Mouse (Mus musculus) yolk sac, embryonic 10.5 days (tissue): Measurements from ENCODE around the gene Tgif1.
A peak's percentile ranks its signal among the peaks of the same experiment; 100 is the strongest.
"Not testable (repeated sequence)": the region's sequence is repeated elsewhere in the genome, so short reads cannot be mapped to it uniquely, and the experiment has no call there.

Source experiments
- DNase-seq: peaks from one replicate; pipeline ENCODE4 v3.0.0-alpha.2; 2017; ENCODE audit warnings: low spot score

The Tgif1 gene

DNA sequence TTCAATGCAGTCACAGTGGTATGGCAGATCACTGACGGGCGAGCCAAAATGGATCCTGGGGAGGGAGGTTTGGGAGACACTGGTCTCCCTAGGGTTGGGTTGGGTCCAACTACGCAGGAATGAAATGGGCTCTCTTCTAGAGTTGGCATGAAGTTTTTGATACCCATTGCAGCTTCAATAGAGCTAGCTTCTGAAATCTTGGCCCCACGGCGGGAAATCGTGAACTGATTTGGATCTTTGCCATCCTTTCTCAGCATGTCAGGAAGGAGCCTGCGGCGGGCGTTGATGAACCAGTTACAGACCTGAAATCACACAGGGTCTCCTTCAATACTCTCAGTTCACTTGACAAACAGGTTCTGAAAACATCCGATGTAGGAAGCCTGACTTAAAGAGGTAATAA lies 8.4 kb downstream of the Tgif1 start:
- DNase-seq: no peak

DNA sequence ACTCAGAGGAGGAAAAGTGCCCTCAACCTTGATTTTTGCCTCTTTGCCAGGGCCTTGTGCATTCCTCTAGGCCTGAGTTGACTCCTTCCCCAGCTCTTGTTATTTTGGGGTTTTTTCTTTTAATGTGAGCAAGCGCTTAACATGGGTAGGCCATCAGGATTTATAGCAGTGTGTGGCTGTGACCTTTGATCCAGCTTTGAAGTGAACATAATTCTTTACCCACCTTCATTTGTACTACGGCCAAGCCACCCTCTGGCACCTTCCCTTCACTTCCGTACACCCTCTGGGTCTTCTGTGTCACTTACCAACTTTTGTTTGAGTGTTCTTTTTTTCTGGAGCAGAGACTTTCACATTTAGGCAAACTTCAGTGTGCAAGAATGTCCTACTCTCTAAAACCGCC lies 10.1 kb downstream of the Tgif1 start:
- DNase-seq: no peak

DNA sequence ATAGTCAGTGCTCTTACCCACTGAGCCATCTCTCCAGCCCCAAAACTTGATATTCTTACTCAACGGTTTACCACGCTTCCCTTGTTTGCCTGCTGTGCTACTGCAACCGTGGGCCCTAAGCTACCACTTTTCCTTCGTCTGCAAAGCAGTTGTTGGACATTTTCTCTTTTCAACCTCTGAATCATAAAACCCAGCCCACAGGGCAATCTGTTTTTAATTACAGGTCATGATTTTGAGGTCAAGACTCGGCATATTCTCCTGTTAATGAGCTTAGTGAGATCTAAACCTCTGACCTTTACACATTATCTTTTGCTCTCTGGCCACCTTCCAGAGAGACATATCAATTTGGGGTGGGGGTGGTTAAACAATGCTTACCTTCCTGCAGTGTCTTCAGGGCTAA lies 14.8 kb downstream of the Tgif1 start:
- DNase-seq: no peak

DNA sequence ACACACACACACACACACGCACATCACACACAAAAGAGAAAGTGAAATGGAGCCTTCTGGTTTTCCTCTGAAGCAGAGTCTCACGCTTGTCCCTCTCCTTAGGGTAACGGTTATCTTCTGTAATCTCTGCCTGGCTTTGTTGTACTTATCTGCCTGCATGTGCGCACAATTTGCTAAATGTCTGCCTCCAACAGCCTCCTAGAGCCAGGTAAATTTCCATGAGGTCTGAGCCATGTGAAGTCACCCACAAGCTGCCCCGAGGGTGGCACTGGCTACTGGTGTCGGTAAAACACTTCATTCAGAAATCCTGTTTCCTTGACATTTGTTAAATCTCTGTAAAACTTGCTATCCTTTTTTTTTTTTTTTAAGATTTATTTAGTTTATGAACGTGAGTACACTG lies 15.3 kb downstream of the Tgif1 start:
- DNase-seq: no peak

DNA sequence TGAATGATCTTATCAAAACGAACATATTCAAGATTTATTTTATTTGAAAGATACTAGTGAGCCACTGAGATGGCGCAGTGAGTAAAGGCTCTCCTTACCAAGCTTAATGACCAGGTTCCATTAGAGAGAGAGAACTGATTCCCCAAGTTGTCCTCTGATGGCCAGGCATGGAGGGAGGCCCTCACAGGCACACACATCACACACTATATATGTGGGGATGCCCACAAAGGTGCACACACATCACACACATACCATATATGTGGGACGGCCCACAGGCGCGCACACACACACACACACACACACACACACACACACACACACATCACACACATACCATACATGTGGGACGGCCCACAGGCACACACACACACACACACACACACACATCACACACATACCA lies 15.9 kb downstream of the Tgif1 start:
- DNase-seq: not testable (repeated sequence)

DNA sequence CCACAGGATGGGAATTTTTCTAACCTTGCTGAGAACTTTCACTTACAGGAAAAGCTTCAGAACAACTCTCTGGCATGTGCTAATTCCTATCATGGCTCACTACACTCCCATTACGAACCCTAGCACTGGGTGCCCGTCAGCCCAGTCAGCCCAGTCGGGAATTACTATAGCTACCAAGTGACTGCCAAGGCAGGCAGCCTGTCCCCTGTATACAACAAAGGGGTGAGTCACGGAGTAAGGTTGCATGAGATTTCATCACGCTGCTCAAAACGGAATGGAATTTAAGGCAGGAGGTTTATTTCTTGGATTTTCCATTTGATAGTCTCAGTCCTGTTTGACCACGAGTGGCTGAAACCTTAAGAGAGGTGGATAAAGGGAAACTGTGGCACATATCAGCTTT lies 16.5 kb downstream of the Tgif1 start:
- no peak for DNase-seq

DNA sequence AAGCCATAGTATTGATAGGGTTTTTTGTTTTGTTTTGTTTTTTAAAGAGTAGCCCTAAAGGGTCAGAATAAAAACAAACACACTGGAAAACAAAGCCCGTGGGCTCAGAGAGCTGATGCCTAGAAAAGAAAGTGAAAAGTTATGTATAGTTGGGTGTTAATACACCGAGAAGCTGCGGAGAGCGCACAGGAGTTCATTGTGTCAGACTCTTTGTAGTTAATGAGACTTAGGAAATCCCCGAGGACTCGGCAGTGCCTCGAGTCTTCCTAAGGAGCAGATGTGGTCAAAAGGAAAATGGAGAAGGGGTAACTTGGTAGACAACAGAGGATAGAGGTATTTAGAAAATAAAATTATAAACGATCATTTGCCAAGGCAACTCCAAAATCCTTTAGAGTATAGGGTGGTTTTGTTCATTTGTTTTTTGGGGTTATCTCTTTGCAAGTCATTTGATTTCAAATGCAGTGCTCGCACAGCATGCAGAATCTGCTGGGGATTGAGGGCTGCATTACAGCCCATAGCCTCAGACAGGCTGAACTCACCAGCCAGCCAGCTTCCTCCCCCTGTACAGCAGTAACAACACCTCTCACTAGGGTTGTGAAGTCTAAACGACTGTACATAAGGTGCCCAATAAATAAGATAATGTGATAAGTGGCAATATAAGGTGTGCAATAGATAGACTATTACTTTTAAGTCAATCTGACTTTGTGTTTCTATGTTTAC lies 18.1 kb downstream of the Tgif1 start:
- DNase-seq: no peak

DNA sequence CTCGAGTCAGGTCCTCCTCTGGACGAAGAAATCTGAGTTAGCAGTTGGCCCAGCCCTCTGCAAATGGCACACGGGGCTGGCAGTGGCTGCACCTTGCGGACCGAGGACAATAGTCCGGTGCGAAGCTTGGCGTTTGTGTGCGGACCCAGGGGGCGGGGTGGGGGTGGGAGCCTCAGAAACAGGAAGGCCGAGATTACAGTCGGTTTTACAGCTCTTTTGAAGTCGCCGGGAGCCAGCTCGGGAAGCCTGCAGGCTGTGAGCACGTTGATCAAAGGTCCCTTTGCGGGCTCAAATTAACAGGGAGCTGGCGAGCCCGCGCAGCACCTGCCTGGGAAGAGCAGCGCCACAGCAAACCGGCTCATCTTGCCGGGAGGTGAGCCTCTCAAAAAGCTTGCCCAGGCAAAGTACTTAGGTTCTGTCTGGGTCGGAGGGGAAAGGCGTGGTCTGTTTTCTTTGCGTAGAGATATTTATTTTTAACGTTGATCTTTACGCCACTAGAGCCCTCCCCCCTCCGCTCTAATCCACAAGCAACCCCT lies 18.8 kb downstream of the Tgif1 start:
- peak; percentile 72 for DNase-seq

DNA sequence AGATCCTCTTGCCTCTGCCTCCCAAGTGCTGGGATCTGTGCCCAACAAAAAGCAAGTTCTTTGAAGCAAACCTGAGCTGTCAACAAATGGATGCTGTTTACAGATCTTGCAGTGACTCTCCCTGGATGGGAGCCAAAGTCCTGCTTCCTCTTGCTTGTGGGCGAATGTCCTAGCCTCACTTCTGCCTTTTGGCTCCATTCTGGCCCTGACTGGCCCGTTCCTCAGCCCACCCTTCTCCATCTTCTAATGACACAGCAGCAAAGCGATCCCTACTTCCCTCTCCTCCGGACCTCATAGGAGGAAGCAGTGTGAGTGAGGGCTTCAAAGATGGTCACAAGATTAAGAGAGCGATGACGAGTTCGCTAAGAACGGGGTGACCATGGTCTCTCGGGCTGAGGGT lies 20.8 kb downstream of the Tgif1 start:
- DNase-seq: no peak

DNA sequence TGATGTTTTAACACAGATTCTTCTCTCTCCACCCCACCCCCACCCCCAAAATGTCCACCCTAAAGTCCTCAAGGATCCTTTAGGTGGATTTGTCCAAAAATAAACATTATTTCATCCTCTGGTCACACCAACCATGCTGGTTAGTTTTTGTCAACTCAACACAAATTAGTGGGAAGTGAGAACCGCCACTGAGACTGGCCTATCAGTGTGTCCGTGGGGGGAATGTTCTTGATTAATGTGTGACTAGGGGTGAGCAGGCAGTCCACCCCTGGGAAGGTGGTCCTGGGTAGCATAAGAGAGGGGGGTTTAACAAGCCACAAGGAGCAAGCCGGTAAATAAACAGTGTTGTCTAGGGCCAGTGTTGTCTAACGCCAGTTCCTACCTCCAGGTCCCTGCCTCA lies 21.8 kb downstream of the Tgif1 start:
- no peak for DNase-seq

DNA sequence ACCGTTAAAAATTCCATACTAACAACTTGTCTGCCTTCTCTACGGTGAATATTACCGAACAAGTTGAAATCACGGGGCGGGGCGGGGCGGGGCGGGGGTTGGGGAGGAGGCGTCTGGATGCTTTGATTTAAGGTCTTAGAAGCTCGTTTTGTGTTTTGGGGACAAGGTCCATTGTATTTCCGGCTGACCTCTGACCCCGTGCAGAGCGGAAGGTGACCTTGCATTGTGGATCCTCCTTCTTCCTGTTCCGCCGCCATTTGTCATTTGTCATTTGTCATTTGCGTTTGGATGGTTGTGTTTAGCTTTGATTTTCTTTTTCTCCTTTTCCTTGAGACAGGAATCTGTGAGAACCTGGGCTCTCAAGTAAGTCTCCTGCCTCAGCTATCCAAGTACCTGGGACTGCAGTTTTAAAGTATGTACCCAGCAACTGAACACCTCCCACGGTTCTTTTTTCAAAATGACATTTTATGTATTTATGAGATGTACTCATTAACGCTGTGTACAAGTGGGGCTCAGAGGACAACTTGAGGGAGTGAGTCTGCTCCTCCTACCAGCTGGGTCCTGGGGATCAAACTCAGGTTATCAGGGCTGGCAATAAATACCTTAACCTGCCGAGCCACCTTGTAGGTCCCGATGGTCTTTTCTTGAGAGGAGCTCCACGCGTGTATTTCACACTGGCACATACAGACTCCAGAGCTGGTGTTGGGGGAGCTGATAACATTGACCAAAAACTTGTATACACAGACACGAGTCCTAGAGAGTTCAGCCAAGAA lies 23.2 kb downstream of the Tgif1 start:
- DNase-seq: no peak

DNA sequence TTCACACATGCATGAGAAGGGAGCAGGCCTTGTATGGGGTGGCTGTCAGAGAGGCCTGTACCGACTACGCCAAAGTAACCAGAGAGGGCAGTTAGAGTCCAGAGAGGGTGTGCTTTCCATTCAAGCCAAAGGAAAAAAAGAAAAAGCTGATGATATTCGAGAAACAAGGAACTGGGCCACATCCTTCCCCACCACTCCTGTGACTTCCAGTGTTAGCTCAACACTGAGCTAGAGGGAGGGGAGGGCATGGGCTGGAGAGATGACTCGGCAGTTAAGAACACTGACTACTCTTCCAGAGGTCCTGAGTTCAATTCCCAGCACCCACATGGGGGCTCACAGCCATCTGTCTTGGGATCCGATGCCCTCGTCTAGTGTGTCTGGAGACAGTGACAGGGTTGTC lies 24.1 kb downstream of the Tgif1 start:
- no peak for DNase-seq

DNA sequence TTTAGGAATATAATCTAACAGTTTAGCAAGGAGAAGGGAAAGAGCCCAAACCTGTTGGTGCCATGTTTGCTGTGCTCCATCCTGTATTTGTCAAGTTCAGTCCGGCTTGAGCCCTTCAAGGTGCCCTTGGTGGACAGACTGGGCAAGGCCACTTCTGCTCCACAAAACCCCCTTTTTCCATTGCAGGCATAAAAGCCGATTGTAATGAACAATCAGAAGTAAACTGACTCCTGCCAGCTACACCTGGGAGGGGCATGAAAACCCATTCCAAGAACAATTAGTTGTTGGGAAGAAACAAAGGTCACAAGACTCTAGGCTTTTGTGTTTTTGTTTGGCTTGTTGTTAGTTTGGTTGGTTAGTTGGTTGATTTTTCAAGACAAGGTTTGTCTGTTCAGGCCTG lies 24.8 kb downstream of the Tgif1 start:
- DNase-seq: no peak

DNA sequence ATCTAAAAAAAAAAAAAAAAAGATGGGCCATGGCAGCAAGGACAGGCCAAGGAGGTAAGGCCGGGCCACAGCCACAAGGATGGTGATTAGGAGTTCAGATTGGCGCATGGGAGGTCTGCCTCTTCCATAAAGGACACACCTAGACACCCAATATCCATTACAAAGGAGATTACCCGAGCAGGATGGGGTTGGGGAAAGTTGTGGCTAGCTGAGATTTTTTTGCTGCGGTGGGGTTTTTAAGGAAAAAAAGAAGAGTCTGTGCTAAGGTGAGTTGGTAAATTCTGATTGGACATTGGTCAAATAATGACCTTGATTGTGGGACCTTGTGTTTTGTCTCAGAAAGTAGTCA lies 25.2 kb downstream of the Tgif1 start:
- no peak for DNase-seq

DNA sequence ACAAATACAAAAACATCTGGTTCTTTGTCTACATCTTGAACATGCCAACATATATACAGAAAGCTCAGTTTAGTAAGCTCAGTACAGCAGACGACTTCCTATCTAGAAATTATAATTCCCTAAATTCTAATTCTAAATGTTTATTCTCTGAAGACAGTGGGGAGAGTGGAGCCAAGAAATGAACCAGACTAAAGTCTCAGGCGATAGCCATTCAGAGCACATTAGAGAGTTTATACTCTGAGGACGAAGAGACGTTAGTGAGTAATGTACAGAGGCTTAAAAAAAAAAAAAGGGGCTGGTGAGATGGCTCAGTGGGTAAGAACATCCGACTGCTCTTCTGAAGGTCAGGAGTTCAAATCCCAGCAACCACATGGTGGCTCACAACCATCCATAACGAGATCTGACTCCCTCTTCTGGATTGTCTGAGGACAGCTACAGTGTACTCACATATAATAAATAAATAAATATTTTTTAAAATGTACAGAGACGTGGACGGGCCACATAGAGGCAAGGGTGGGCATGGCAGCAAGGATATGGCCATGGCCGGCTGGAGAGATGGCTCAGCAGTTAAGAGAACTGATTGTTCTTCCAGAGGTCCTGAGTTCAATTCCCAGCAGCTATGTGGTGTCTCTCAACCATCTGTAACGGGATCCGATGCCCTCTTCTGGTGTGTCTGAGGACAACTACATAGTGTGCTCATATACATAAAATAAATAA lies 25.7 kb downstream of the Tgif1 start:
- DNase-seq: not testable (repeated sequence)

DNA sequence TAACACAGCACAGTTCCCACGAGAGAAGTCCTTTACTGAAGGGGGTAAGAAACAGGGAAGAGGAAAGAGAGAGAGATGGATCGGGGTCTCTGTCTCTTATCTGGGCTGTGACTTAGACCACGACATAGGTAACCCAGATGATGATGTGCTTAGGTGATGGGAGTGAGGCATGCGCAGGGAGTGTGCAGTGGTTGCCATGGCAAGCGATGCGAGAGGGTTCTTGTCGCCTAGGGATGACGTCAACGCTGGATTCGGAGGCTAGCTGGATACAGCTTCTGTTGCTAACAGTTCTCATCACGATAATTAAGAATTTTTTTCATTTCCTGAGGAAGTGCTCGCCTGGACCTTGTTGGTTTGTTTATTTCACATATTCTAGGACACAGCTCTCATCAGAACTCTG lies 27.1 kb downstream of the Tgif1 start:
- no peak for DNase-seq

DNA sequence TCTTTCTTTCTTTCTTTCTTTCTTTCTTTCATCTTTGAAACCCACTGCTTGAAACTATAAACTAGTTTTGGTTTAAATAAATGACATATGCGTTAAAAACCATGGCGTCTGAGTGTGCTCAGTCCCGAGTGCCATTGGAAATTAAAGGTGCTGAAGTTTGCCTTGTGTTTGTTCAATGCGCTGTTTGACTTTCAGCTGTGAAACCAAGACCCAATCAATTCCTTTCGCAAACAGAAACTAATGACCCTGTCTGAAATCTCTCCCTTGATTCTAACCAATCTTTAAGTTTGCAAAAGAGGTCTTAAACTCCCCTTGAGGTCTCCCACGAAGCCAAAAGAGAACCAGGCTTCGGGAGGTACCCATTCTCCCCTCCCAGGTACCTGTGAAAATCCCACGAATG lies 30.3 kb downstream of the Tgif1 start:
- DNase-seq: no peak

DNA sequence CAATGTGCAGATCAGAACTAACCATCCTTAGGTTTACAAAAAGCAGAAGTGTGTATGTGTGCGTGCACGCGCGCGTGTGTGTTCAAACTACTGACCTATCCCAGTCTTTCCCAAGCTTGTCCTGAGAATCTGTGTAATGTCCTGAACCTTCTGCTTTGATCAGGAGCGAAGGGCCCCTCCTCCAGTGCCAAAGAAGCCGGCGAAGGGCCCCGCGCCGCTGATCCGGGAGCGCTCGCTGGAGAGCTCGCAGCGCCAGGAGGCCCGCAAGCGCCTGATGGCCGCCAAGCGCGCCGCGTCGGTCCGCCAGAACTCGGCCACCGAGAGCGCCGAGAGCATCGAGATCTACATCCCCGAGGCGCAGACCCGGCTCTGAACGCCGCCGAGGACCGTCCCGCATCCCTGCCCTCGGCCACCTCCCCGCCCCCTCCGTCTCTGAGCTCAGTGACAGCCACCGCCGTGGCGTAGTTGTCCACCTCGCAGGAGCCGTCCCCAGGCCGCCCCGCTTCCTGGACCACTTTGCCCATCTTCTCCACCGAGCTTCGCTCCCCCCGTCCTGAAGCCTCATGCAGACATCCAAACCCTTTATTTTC lies 35.4 kb downstream of the Tgif1 start:
- DNase-seq: no peak

DNA sequence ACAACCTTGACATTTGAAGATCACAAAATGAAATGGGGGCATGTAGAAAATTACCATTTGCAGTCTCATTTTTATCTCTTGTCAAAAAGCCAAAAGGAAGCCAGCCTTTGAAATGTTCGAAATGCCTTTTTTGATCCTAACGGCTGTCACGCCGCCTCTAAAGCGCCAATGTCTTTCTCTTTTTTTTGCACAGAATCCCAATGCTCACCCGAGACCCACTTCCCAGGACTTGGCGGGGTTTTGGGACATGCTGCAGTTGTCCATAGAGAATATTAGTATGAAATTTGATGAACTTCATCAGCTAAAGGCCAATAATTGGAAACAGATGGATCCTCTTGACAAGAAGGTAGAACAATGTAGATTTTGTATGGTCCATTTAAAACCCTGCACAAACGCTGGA lies 38.3 kb downstream of the Tgif1 start:
- no peak for DNase-seq

DNA sequence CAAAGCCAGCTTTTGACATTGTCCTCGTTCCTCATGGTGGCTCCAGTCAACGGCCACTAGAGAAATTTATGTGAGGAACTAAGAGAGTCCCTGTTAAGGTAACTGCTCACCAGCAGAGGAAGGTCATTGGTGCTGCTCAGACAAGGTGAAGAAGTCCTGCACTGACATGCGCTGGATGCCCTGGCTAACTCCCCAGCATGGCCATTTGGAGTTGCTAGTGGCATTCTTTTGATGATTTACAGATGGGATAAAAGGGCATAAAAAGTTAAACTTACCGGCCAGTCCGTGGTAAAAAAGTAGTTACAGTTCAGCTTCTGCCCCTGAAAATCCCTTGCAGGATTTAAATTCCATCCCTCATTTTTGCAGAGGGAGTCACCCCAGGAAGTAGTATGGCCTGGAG lies 42.6 kb downstream of the Tgif1 start:
- DNase-seq: no peak

DNA sequence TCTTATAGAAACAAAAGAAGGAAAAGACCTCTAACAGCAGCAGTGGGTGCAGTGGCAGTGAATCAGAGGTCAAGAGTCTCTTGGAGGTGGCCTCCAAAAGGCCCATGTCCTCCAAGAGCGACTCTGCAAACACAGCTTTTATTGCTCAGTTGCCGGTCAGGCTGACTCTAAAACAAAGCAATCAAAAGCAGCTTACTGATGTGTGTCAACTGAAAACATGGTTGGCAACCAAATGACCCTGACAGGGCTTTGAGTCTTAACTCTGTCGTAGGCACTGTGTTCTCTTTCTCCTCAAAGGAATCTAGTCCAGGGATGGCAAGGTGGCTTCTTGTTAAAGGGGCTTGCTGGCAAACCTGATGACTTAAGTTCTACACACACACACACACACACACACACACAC lies 43.6 kb downstream of the Tgif1 start:
- no peak for DNase-seq

DNA sequence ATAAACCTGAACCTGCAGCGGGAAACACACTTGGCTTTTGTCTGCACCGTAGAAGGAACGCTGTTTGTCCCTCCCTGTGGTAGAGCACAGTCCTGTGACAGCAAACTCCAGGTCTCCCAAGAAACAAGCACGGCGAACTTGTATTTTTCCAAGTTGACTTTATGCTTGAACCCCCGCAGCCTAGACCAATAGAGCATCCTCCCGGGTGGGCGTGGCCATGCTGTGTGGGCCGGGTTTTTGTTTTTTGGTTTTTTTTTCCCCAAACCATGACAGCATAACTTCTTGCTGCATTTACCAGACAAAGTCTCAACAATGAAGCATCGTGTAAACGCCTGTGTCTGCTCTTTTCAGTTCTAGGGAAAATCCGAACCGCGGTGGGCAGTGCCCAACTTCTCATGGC lies 44.5 kb downstream of the Tgif1 start:
- no peak for DNase-seq

DNA sequence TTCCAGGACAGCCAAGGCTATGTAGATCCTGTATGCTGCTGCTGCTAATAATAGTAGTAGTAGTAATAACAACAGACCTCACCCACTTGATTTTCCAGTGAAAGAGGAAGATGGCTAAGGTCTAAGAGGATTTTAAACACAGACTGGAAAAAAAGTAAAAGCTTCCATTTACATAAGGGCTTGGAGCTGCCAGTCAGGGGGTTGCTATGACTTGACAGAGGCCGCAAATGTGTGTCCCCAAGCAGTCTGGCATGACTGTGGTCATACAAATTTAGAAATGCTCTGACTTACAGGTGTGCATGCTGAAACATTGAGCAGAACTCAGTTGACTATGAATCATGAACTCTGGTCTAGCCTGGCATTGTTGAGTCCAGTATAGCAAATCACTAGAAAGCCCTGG lies 45.5 kb downstream of the Tgif1 start:
- DNase-seq: no peak
